Mouse (Mus musculus) layer of hippocampus, postnatal 25 days (tissue): ENCODE results near the gene Plk4. TPM values are rescaled to one million over a fixed set of nuclear protein-coding genes. Genes with fewer than 3 reads are reported as not detected.
"Not testable (repeated sequence)": the region's sequence is repeated elsewhere in the genome, so short reads cannot be mapped to it uniquely, and the experiment has no call there.

Experiments
- DNase-seq, 2 experiments: peaks; one replicate each; pipeline ENCODE4 v3.0.0; 2022; ENCODE audit warnings: mixed read lengths in 2 of 2, low spot score in 1 of 2; ENCODE audit errors: extremely low spot score in 1 of 2
- total RNA-seq, 2 experiments: library from RNA; stranded (reverse); gene quantifications; 2 replicates each; pipeline ENCODE4 v1.2.3; 2021

Gene Plk4
- 1 to 10 TPM; 3.6 to 4.2 TPM for total RNA-seq

- peak; percentile 87 to 97 for DNase-seq
Measured at GRCm38 (mm10) chr3:40799530-40800372, at the start of gene Plk4. Gene Plk4, plus strand, starts transcription at chr3:40800019.

- no peak for DNase-seq
Measured at GRCm38 (mm10) chr3:40760746-40761145, 39.1 kb upstream of the Plk4 start.

GRCm38 (mm10) chr3:40761312-40761711 lies 38.5 kb upstream of the Plk4 start:
- no peak for DNase-seq

GRCm38 (mm10) chr3:40793783-40794182 lies 6.0 kb upstream of the Plk4 start:
- no peak for DNase-seq

- DNase-seq, result no peak
Measured at GRCm38 (mm10) chr3:40798054-40798453, 1.8 kb upstream of the Plk4 start.

GRCm38 (mm10) chr3:40798500-40798899 lies 1.3 kb upstream of the Plk4 start:
- peak in 1 of 2 experiments; percentile 34 for DNase-seq

- DNase-seq, result no peak
Measured at GRCm38 (mm10) chr3:40800373-40800823, 579 bp downstream of the Plk4 start.

- no peak for DNase-seq
Measured at GRCm38 (mm10) chr3:40806871-40807270, 7.1 kb downstream of the Plk4 start.

GRCm38 (mm10) chr3:40808686-40809085 lies 8.9 kb downstream of the Plk4 start:
- no peak for DNase-seq

GRCm38 (mm10) chr3:40809894-40810293 lies 10.1 kb downstream of the Plk4 start:
- no peak for DNase-seq

GRCm38 (mm10) chr3:40813275-40813674 lies 13.5 kb downstream of the Plk4 start:
- no peak for DNase-seq

- not testable (repeated sequence) for DNase-seq
Measured at GRCm38 (mm10) chr3:40845521-40845920, 45.7 kb downstream of the Plk4 start.

- DNase-seq, result peak; percentile 77 to 86
Measured at GRCm38 (mm10) chr3:40846473-40846956, 46.7 kb downstream of the Plk4 start, which contains the start of gene Mfsd8. Gene Mfsd8, minus strand, starts transcription at chr3:40846886.

- not testable (repeated sequence) for DNase-seq
Measured at GRCm38 (mm10) chr3:40846957-40847017, 47.0 kb downstream of the Plk4 start, which contains the start of gene Abhd18. Gene Abhd18, plus strand, starts transcription at chr3:40846970.

- DNase-seq, result peak; percentile 36 to 39
Measured at GRCm38 (mm10) chr3:40847018-40847417, 47.2 kb downstream of the Plk4 start.

- not testable (repeated sequence) for DNase-seq
Measured at GRCm38 (mm10) chr3:40847936-40848335, 48.1 kb downstream of the Plk4 start.

GRCm38 (mm10) chr3:40853123-40853738 lies 53.4 kb downstream of the Plk4 start:
- not testable (repeated sequence) for DNase-seq

Other genes starting within 250 kb of the Plk4 start
- under 1 TPM in 1 of 2 experiments, not detected in 1; 0.12 TPM for gene Slc25a31, start 91.2 kb upstream of the Plk4 start, total RNA-seq
- gene Hspa4l, start 55.5 kb upstream of the Plk4 start, total RNA-seq, result 100 to 1,000 TPM; 143 to 145 TPM
- gene Mfsd8, start 46.9 kb downstream of the Plk4 start, total RNA-seq, result 10 to 100 TPM; 19.5 to 20.1 TPM
- gene Abhd18, start 47.0 kb downstream of the Plk4 start, total RNA-seq, result 10 to 100 TPM; 12.2 to 14.6 TPM
- under 1 TPM; 0.15 to 0.31 TPM for gene 1700034I23Rik, start 102.5 kb downstream of the Plk4 start, total RNA-seq
- gene Larp1b, start 149.8 kb downstream of the Plk4 start, total RNA-seq, result 10 to 100 TPM; 14.7 to 14.9 TPM